Mouse (Mus musculus) heart, embryonic 15.5 days (tissue): ENCODE measurements around the gene Adcy7. TPM values are rescaled to one million over a fixed set of nuclear protein-coding genes. Genes with fewer than 3 reads are reported as not detected.

Source experiments
- ATAC-seq: fragments of 200-750 bp; cut with Nextera tagmentation; replicated peaks from 2 replicates; pipeline ENCODE4 v1.8.0; 2017; ENCODE audit warnings: low read depth, moderate TSS enrichment; ENCODE audit not compliant: insufficient number of reproducible peaks, insufficient read depth, low FRiP score
- H3K27ac ChIP-seq: fragments of 300-500 bp; sonication (generic); 2 replicates; pipeline ENCODE4 v1.5.1; 2015; ENCODE audit warnings: mild to moderate bottlenecking, inconsistent platforms
- H3K27me3 ChIP-seq: fragments of 300-500 bp; sonication (generic); 2 replicates; pipeline ENCODE4 v1.6.1; 2015; ENCODE audit warnings: inconsistent platforms
- H3K36me3 ChIP-seq: fragments of 300-500 bp; sonication (generic); 2 replicates; pipeline ENCODE4 v1.6.1; 2015; ENCODE audit warnings: mild to moderate bottlenecking, inconsistent platforms
- H3K4me1 ChIP-seq: fragments of 300-500 bp; sonication (generic); replicated peaks from 2 replicates; pipeline ENCODE4 v1.6.1; 2015; ENCODE audit warnings: inconsistent platforms
- H3K4me2 ChIP-seq: fragments of 300-500 bp; sonication (generic); 2 replicates; pipeline ENCODE4 v1.6.1; 2015; ENCODE audit warnings: inconsistent platforms, mild to moderate bottlenecking, moderate library complexity
- H3K4me3 ChIP-seq: fragments of 300-500 bp; sonication (generic); 2 replicates; pipeline ENCODE4 v1.5.1; 2015; ENCODE audit warnings: mild to moderate bottlenecking, inconsistent platforms
- H3K9ac ChIP-seq: fragments of 300-500 bp; sonication (generic); 2 replicates; pipeline ENCODE4 v1.6.1; 2015; ENCODE audit warnings: mild to moderate bottlenecking, inconsistent platforms
- H3K9me3 ChIP-seq: fragments of 300-500 bp; sonication (generic); replicated peaks from 2 replicates; pipeline ENCODE4 v1.6.1; 2016; ENCODE audit warnings: inconsistent platforms
- WGBS: fragments of 180-500 bp; shearing (Covaris S2); methylation state at CpG from one replicate; pipeline ENCODE4 v1.1.7; 2015; ENCODE audit warnings: mixed read lengths; 5-methylcytosine and 5-hydroxymethylcytosine counted together
- polyA plus RNA-seq: library from polyadenylated mRNA; unstranded; fragments of >200 nt; fragmentation: Nextera tagmentation; extraction: Ambion mirVana; gene quantifications from 2 replicates; pipeline ENCODE4 v1.2.1, GENCODE M21; 2015

Gene Adcy7
- polyA plus RNA-seq, 1 experiment from 2014 or later, result 2.7 TPM

GRCm38 (mm10) chr8:88279220-88279619 is 7.0 kb downstream of the Adcy7 start:
- Histone ChIP-seq H3K4me3 (no peak overlapping the region), H3K27me3 (0 out of 2 replicates have a peak, but pooled peaks cover 8% of the 10 kb centered on the region), H3K27ac (no peak overlapping the region), H3K36me3 (no peaks in the 10 kb centered on the region), H3K9me3 (no peaks in the 10 kb centered on the region), H3K4me2 (no peak overlapping the region), H3K4me1 (peaks cover 10% of the 10 kb centered on the region; the same call in 1 of the 2 replicates), H3K9ac (no peak overlapping the region)
- 42% methylated on average over 5 of the region's 5 CpGs for WGBS
- ATAC-seq, result no peak

DNA sequence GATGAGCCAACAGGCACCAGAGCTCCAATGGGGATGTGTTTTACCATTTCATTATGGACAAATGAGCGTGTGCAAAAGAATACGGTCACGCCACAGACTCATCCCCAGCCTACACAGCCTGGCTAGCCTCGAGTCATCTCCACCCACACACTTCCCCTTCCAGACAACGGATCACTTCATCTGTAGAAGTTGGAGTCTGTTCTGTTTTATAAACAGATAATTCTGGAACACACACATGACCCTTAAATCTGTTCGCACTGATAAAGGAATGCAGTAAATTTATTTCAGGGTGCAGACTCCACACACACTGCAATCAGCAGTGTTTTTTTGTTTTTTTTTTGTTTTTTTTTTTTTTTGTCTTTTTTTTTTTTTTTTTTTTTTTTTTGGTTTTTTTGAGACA is 7.5 kb downstream of the Adcy7 start:
- H3K27me3 ChIP-seq, result 0 out of 2 replicates have a peak, but pooled peaks cover 4% of the 10 kb centered on the region

GRCm38 (mm10) chr8:88280904-88281303 is 8.7 kb downstream of the Adcy7 start:
- no peak for ATAC-seq
- 77% methylated on average over 7 of the region's 7 CpGs for WGBS
- no peak overlapping the region for H3K4me2 ChIP-seq
- H3K27ac ChIP-seq, result no peak overlapping the region
- H3K27me3 ChIP-seq, result no peaks in the 10 kb centered on the region
- H3K9me3 ChIP-seq, result no peaks in the 10 kb centered on the region
- H3K9ac ChIP-seq, result no peak overlapping the region
- H3K4me3 ChIP-seq, result no peak overlapping the region
- H3K36me3 ChIP-seq, result no peaks in the 10 kb centered on the region
- peaks cover 19% of the 10 kb centered on the region for H3K4me1 ChIP-seq

More for the DNA sequence above, 7.5 kb downstream of the Adcy7 start:
- Histone ChIP-seq H3K27ac (no peak overlapping the region), H3K4me3 (no peak overlapping the region), H3K36me3 (no peaks in the 10 kb centered on the region), H3K4me1 (peaks cover 14% of the 10 kb centered on the region), H3K4me2 (no peak overlapping the region), H3K9me3 (no peaks in the 10 kb centered on the region), H3K9ac (no peak overlapping the region)
- no peak for ATAC-seq
- WGBS, result 58% methylated on average over 6 of the region's 6 CpGs

DNA sequence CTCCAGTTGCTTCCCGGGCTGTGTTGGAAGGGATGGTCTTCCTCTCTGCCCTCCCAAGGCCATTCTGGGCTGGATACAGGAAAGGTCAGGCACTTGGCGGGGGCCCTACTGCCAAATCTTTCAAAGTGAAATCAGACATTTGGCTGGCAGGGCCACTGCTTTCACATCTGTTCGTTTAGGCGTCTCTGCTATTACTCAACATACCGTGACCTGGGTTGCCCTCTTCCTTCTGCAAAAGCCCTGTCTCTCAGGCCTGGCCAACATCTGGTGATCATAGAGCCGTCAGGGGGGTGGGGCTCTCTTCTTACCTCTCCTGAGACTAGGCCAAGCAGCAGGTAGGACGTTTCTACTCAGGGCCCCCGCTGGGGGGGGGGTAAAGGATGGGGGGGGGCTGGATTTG is 10.5 kb downstream of the Adcy7 start:
- no peaks in the 10 kb centered on the region for H3K9me3 ChIP-seq
- H3K36me3 ChIP-seq, result no peaks in the 10 kb centered on the region
- no peak overlapping the region for H3K4me3 ChIP-seq
- H3K27ac ChIP-seq, result no peak overlapping the region
- no peak overlapping the region for H3K4me2 ChIP-seq
- H3K9ac ChIP-seq, result no peak overlapping the region
- H3K27me3 ChIP-seq, result no peaks in the 10 kb centered on the region
- ATAC-seq, result no peak; the same call in 1 of the 2 replicates
- WGBS, result 37% methylated on average over 8 of the region's 8 CpGs
- H3K4me1 ChIP-seq, result peaks cover 26% of the 10 kb centered on the region

DNA sequence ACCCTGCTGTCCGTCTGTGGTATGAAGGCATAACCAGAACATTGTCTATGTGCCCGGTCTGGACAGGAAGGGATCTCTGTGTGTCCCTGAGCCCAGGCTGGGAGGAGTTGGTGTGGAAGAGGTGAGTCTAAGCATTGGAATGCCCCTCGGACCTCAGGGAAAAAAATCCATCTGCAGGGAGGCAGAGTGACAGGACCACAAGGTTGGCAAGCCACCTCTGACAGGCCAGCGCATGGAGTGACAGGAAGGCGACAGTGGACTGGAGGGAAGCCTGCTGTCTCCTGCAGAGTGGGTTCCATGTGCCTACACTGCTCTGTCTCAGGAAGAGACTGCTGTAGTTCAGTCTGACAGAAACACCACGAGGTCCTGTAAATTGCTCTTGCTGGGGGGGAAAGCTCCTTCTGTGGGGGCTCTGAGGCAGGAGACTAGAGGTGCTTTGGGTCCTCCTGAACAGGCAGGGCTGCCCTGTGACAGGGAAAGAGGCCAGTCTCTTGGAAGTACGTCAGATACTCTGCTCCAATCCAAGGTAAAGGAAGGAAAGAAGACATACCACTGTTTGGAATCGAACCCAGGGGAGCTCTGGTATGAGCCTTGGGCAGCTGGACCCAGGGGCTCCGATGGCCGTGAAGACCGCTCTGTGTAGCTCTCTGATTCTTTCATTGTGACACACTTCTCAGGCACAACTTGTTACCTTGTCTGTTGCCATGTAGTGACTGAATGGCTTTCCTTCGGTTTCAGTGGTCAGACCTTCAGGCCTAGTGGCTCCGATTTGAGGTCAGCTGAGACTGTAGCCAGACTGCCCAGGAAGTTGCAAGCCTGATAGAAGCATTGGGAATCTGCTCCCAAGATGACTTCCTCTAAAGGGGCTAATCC is 11.3 kb downstream of the Adcy7 start:
- no peak overlapping the region for H3K27ac ChIP-seq
- H3K4me1 ChIP-seq, result peaks cover 31% of the 10 kb centered on the region
- no peak overlapping the region for H3K4me3 ChIP-seq
- no peak overlapping the region for H3K4me2 ChIP-seq
- H3K9me3 ChIP-seq, result no peaks in the 10 kb centered on the region
- H3K9ac ChIP-seq, result no peak overlapping the region
- no peaks in the 10 kb centered on the region for H3K36me3 ChIP-seq
- H3K27me3 ChIP-seq, result no peaks in the 10 kb centered on the region
- WGBS, result 74% methylated on average over 13 of the region's 13 CpGs
- ATAC-seq, result no peak

DNA sequence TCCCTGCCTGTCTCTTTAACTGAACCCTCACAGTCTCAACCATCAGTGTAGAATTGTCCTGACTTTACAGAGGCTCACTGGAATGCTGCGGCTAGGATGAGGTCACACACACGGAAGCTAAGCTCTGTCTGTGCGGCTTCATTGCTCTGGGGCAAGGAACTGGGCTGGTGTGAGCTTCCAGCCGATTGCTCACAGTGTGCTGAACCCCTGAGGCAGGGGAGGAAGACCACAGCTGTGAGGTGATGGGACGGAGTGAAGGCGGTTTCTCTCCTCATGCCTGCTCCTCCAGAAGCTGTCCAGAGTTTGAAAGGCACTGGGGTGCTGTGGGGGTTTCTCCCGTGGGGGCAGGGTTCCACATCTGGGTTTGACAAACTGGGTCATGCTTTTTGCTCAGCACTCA is 12.5 kb downstream of the Adcy7 start:
- H3K4me2 ChIP-seq, result no peak overlapping the region
- H3K9ac ChIP-seq, result no peak overlapping the region
- peaks cover 29% of the 10 kb centered on the region for H3K4me1 ChIP-seq
- no peak overlapping the region for H3K4me3 ChIP-seq
- H3K9me3 ChIP-seq, result no peaks in the 10 kb centered on the region
- H3K27me3 ChIP-seq, result no peaks in the 10 kb centered on the region
- no peak for ATAC-seq
- no peak overlapping the region for H3K27ac ChIP-seq
- no peaks in the 10 kb centered on the region for H3K36me3 ChIP-seq
- 36% methylated on average over 7 of the region's 7 CpGs for WGBS

DNA sequence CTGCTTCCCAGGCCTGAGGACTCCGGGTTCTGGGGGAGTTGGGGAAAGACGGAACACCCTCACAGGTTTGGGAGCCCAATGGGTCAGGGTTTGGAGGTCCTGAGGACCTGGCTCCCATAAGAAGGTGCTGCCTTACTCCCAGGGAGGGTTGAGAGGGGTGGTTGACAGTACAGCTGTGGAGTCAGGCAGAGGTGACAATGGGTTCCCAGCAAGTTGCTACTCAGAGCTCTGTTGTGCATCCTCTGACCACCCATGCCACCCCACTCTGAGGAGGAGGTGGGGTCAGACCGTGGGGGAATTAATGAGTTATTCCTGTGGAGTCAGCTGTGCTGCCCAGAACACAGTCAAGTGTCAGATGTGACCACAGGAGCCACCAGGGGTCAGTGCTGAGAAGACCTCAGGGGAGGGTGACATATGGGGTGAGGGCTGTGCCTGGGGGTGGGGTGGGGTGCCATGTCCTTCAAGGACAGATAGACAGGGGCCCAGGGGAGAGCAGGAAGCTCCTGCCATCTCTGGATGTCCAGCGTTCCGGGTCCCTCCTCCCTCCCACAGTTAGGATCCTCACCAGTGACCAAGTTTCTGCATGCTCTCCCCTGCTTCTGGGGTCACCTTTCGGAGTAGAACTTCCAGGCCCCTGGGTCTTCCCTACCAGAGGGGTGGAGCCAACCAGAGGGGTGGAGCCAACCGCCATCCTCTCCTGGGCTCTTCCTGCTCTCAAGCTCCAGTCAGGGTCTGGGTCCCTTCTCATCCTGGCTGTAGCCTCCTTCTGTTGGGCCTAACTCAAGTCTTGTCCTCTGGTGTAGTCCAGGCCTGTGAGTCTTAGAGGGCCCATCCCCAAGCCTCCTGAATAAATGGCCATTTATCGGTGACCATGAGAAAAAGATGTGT is 13.5 kb downstream of the Adcy7 start:
- WGBS, result 75% methylated on average over 8 of the region's 8 CpGs
- H3K9ac ChIP-seq, result no peak overlapping the region
- H3K4me3 ChIP-seq, result no peak overlapping the region
- no peak overlapping the region for H3K27ac ChIP-seq
- H3K4me2 ChIP-seq, result no peak overlapping the region
- peaks cover 29% of the 10 kb centered on the region for H3K4me1 ChIP-seq
- ATAC-seq, result no peak
- H3K36me3 ChIP-seq, result no peaks in the 10 kb centered on the region
- H3K27me3 ChIP-seq, result no peaks in the 10 kb centered on the region
- no peaks in the 10 kb centered on the region for H3K9me3 ChIP-seq

DNA sequence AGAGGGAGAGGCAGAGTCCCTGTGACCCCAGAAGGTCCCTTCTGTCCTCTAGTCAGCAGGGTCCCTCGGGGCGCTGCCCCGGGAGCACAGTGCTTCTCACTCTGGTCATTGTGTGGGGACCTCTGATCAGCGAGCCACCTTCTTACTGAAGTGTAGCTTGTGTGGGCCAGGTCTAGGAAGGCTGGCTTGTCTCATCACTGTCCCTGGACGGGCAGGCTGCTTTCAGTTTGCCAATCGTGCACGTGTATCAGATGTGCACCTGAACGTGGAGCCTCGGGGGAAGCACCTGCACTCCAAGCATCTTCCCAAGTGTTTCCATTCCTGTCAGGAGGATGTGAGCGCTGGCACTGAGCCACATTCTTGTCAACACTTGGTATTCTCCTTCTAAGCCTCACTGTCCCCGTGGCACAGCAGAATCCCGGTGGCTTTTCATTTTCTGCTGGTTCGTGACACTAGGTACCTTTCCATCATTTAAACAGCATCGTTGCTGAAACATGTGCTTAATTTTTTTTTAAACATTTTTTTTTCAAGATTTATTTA is 14.3 kb downstream of the Adcy7 start:
- Histone ChIP-seq H3K4me3 (no peak overlapping the region), H3K9ac (no peak overlapping the region), H3K27ac (no peak overlapping the region), H3K4me2 (no peak overlapping the region), H3K4me1 (peaks cover 29% of the 10 kb centered on the region), H3K27me3 (no peaks in the 10 kb centered on the region), H3K9me3 (no peaks in the 10 kb centered on the region), H3K36me3 (no peaks in the 10 kb centered on the region)
- 58% methylated on average over 14 of the region's 14 CpGs for WGBS
- ATAC-seq, result no peak

DNA sequence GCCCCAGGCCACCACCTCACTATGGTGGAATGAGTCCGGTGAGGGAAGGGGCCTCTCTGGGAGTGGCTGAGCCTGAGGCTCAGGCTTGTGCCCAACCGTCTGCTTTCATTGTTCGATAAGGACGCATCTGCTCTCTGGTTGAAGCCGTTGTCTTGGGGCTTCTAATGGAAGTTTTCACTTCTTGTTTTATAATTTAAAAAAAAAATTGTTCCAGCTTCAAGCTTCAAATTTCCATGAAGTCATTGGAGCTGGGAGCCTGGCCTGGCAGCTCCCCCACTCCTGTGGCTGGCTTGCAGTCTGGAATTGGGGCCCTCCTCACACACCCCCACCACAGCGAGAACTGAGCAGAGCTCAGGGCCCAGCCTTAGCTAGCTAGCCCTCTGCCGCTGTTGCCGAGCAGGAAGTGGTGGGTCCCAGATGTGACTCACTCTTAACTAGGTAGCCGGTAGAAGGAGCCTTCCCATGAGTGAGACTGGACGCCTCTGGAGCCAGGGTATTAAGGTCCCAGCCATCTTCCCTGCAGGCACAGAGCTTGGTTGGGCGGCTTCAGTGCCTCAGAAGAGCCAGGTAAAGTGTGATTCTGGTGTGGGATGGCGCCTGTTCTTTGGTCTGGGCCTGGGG is 16.5 kb downstream of the Adcy7 start:
- H3K36me3 ChIP-seq, result no peaks in the 10 kb centered on the region
- 0 out of 2 replicates have a peak overlapping the region, but pooled peaks have one; percentile 15 for H3K9ac ChIP-seq
- no peak overlapping the region; the same call in 1 of the 2 replicates for H3K4me2 ChIP-seq
- H3K4me1 ChIP-seq, result peaks cover 25% of the 10 kb centered on the region
- no peak overlapping the region; the same call in 1 of the 2 replicates for H3K4me3 ChIP-seq
- no peaks in the 10 kb centered on the region for H3K27me3 ChIP-seq
- peak overlapping the region; percentile 41; the same call in 1 of the 2 replicates for H3K27ac ChIP-seq
- WGBS, result 54% methylated on average over 12 of the region's 12 CpGs
- no peaks in the 10 kb centered on the region for H3K9me3 ChIP-seq
- ATAC-seq, result no peak

GRCm38 (mm10) chr8:88289901-88290300 is 17.7 kb downstream of the Adcy7 start:
- Histone ChIP-seq H3K27ac (peak overlapping the region; percentile 14; the same call in 1 of the 2 replicates), H3K9me3 (no peaks in the 10 kb centered on the region), H3K9ac (no peak overlapping the region), H3K27me3 (no peaks in the 10 kb centered on the region), H3K36me3 (no peaks in the 10 kb centered on the region), H3K4me2 (no peak overlapping the region), H3K4me1 (peaks cover 17% of the 10 kb centered on the region), H3K4me3 (no peak overlapping the region)
- WGBS, result 52% methylated on average over 1 of the region's 1 CpGs
- ATAC-seq, result no peak
